Mouse (Mus musculus) frontal cortex, adult 2 months (tissue): Measurements from ENCODE around the gene Gm3500. TPM values are rescaled to one million over a fixed set of nuclear protein-coding genes. Genes with fewer than 3 reads are reported as not detected.
"Not testable (repeated sequence)": the region's sequence is repeated elsewhere in the genome, so short reads cannot be mapped to it uniquely, and the experiment has no call there.

Source experiments
- DNase-seq, 2 experiments: peaks; one replicate each; pipeline ENCODE4 v3.0.0; 2022; ENCODE audit warnings: low spot score in 1 of 2; ENCODE audit errors: extremely low spot score in 1 of 2
- polyA plus RNA-seq: library from polyadenylated mRNA; depleted of rRNA; stranded (reverse); fragments of >200 nt; gene quantifications from 2 replicates; pipeline ENCODE4 v1.2.3, GENCODE M21; 2012; rRNA removed

Gm3500 gene
- 0.36 TPM in 1 of 2 replicates, not detected in the other for polyA plus RNA-seq

DNA sequence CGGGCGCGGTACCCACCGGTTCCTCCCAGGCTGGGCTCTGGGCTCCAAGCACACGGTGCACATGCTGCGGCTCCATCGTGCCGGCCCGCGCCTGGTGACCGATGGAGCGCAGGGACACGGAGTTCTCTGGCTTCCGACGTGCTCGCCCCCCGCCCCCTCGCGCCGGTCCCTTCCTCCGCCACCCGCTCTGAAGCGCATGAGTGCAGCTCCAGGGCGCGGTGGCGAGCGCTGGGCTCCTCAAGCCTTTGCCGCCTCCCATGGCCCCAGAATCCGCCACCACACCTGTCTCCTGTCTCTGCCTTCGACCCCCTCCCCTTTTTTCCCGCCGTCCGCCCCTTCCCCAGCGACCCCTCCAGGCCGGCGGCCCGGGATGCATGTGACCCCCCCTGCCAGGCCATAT, at the start of gene Gm3500:
TSS of gene Gm3500 (minus strand) at position 101 of the 400 bp plus-strand sequence.
- DNase-seq, result not testable (repeated sequence)

GRCm38 (mm10) chr14:5334828-5335227, 54.0 kb downstream of the Gm3500 start, which contains the start of gene Gm3542:
Gm3542 (minus strand) TSS chr14:5334928.
- DNase-seq, result not testable (repeated sequence)

Other genes starting within 250 kb of the Gm3500 start
- gene Gm3317, start 224.5 kb downstream of the Gm3500 start, polyA plus RNA-seq, result not detected in 2 replicates
- gene Gm8271, start 203.3 kb downstream of the Gm3500 start, polyA plus RNA-seq, result not detected in 2 replicates
- gene Gm3526, start 128.5 kb downstream of the Gm3500 start, polyA plus RNA-seq, result not detected in 2 replicates
- not detected in 2 replicates for gene Gm3542, start 54.1 kb downstream of the Gm3500 start, polyA plus RNA-seq
- 1.5 and 1.6 TPM in 2 replicates for gene Gm3194, start 66.4 kb upstream of the Gm3500 start, polyA plus RNA-seq
- gene Gm8246, start 88.8 kb upstream of the Gm3500 start, polyA plus RNA-seq, result not detected in 2 replicates
- gene Gm3187, start 95.2 kb upstream of the Gm3500 start, polyA plus RNA-seq, result 0.15 TPM in 1 of 2 replicates, not detected in the other
- gene Gm3488, start 112.6 kb upstream of the Gm3500 start, polyA plus RNA-seq, result 2.1 and 2.6 TPM in 2 replicates
- 0.08 TPM in 1 of 2 replicates, not detected in the other for gene Gm3532, start 149.4 kb upstream of the Gm3500 start, polyA plus RNA-seq
- not detected in 2 replicates for gene Gm8265, start 244.0 kb upstream of the Gm3500 start, polyA plus RNA-seq